Mouse (Mus musculus): ENCODE data around the gene Epor.

DNA sequence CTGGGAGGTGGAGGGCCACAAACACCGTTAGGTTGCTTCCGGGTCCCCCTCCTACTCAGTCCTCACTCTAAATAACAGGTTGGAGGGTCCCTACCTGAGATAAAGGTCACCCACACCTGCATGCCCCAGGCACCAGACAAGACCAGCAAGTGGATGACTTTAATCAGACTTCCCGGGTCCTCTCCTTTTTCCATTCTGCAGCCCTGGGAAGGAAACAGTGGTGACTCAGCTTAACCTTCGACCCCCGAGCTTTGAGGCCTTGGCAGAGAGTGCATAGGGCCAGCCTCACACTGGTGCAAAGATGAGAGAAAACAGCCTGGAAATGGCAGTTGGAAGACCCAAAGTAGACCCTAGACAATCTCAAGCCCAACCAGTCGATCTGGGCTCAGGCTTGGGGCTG is 37.2 kb downstream of the Epor start:
- TF ChIP-seq POLR2A (IDR thresholded peaks at IDR 0.05; ENCODE audit: low read depth, low read length) (no peak), CTCF (IDR thresholded peaks at IDR 0.05; ENCODE audit: extremely low read depth, insufficient read length, insufficient replicate concordance, low read depth, low read length) (no peak)

Data from small intestine, adult 2 months (tissue).